Mouse (Mus musculus): ENCODE measurements around the gene Ccdc24.
A peak's percentile ranks its signal among the peaks of the same experiment; 100 is the strongest.

Ccdc24 gene

DNA sequence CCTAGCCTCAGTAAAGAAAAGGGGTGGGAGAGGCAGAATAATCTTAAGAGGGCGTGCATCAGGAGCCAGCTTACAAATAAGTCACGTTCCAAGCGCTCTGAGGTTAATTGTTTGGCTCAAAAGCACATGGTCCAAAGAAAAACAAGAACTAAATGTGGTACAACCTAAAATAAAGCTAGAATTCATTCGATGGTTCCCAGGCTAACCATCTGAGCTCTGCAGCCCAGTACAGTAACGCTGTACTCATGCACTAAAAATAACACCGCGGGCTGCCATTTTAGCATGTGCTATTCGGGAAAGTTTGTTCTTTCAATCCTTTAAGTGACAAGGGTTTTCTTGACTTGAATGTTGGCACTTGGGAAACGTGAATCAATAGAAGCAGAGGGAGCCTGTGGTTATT, 11.8 kb downstream of the Ccdc24 start:
- no peak for DNase-seq (ENCODE audit: inconsistent age in 2 of 2, low spot score in 1 of 2)

DNA sequence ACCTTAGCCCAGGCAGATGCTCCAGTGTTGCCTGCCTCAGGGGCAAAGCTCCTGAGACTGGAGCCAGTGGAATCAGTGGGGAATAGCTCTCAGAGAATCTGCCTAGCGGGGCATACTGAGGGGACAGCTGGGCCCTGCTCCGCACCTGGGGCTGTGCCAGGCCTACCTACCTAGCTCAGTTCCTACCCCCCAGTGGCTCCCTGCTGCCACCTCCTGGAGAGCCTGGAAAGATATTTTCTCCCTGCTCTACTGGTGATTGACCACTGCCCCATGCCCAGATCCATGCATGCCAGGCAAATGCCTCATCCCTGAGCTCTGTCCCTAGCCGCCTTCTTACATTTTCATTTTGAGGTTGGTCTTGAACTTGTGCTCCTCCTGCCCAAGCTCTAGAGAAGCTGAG, 13.6 kb downstream of the Ccdc24 start:
- peak; percentile 64 to 82 for DNase-seq (ENCODE audit: inconsistent age in 2 of 2, low spot score in 1 of 2)

DNA sequence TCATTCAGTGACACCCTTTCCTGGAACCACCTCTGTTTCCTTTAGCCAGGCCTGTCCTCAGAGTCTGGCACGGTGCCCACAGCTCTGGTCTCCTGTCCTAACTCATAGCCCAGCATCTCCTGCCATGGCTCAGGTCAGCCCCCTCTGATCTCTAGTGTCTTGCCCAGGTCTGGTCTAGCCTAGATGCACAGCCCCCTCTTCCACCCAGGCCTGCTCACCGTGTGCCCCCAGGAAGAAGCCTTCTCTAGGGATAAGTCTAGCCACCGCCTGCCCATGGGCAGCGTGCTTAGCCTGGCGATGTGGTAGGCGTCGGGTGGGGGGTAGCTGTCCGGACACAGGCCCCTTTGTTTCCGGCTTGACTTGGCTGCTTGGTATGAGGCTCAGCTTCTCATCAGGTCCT, 17.2 kb downstream of the Ccdc24 start:
- no peak for DNase-seq (ENCODE audit: inconsistent age in 2 of 2, low spot score in 1 of 2)

DNA sequence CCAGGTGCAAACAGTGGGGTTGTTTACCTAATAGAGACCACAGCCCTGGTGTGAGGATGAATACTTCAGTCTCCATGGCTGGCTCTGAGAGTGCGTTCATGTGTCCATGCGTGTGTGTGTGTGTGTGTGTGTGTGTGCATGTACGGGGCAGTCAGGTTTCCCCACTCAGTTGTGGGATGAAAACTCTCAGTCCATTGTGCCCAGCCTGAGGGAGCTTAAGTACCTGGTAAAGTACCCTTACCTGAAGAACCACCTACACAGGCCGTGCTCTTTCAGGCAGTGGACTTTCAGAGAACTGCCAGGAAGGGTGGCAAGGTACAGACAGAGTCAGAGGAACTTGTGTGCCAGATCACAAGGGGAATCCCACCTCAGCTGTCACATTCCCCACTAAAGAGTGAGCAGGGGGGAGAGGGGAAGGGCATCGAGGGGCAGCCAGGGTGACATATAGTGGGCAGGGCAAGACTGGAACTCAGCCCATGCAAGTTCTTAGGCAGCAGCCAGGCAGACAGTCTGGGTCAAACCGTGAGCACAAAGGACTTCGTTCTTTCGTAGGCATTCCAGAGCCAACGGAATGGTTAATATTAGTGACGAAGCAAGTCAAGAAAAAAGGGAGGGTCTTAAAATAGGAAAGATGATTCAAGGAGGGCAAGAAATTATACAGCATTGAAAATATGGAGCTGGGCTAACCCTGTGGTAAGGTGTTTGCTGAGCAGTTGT, 20.0 kb downstream of the Ccdc24 start:
- DNase-seq (ENCODE audit: inconsistent age in 2 of 2, low spot score in 1 of 2), result no peak

DNA sequence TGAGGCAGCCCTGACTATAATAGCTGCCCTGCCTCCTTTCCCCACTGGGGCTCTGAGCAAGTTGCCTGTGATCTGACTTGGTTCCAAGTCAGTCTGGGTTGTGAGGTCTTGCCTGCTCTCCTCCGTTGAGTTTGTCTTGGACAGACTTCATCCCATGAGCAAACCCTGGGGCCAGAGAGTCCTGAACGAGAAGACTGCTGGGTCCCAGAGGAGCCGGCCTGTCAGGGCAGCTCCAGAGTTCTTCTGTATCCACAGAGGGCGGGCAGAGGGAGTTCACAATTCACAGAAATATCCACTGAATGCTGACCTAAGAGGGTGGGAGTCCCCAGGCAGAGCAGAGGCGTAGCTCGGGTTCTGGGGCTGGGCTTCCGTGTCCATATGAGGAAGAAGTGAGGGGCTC, 21.5 kb downstream of the Ccdc24 start:
- no peak for DNase-seq (ENCODE audit: inconsistent age in 2 of 2, low spot score in 1 of 2)

DNA sequence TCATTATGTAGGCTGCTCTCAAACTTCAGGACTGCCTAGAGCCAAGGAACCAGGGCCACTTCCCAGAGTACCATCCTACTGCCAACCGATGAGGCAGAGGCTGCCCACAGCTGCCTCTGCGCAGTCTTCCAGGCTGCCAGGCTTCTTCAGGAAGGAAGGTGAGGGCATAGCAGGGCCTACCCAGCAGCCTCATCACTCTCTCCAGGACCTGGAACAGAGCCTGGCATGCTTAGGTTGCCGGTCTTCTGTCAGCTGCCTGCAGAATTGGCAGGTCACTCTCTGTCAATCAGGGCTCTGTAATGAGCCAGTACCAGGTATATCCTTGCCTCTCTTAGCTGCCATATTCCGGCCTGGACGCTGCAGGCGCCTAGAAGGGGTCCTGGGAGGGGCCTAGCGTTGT, 22.2 kb downstream of the Ccdc24 start:
- DNase-seq (ENCODE audit: inconsistent age in 2 of 2, low spot score in 1 of 2), result no peak

DNA sequence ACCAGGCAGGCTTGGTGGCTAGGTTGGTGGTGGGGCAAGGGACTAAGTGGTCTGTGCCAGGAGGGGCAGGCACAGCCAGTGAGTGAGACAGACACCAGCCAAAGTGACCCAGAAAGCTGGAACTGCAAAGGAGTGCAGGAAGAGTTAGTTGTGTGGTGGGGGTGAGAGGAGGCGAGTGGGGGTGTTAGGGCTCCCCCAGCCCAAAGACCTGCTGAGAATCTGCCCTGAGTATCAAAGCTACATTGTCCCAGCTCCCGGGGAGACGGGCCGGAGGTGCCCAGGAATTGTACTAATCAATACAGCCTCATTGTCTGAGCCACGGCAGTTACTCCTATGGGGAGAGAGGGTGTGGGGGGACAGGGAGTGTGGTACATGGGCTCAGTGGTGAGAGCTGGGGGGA, 22.9 kb downstream of the Ccdc24 start:
- peak in 1 of 2 experiments; percentile 17 for DNase-seq (ENCODE audit: inconsistent age in 2 of 2, low spot score in 1 of 2)

DNA sequence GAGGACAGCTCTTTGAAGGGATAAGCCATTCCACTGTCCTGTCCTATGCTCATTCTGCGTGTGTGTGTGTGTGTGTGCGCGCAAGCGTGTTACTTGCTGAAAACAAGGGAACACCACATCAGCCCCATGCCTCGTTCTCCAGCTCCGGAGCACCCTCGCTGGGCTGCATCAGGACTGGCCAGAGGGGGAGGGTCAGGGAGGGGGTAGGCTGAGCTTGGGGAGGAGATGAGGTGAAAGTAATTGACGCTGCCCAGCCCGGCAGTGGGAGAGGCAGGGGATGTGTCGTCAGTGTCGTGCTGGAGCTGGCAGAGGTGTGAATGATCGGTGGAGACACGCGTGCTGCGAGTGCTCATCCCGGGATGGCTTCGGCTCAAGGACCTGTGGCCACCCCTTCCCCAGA, 23.3 kb downstream of the Ccdc24 start:
- DNase-seq (ENCODE audit: inconsistent age in 2 of 2, low spot score in 1 of 2), result peak in 1 of 2 experiments; percentile 18

DNA sequence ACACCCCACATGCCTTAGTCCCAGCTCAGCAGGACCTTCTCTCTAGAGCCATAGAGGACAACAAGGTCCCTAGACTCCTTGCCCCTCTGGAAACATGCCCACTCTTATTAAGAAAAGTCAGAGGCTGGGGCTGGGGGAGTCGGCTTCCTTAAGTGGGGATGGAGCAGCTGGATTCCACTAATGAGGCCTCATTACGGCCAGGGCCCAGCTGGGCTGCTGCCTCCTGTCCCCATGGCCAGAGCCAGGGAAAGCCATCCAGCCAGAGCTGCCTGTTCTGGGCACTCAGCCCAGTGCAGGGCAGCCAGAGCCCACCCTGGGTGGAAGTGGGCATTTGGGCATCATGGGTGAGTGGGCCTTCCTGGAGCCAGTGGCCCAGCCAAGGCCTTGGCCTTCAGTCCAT, 25.3 kb downstream of the Ccdc24 start:
- DNase-seq (ENCODE audit: inconsistent age in 2 of 2, low spot score in 1 of 2), result peak in 1 of 2 experiments; percentile 40

DNA sequence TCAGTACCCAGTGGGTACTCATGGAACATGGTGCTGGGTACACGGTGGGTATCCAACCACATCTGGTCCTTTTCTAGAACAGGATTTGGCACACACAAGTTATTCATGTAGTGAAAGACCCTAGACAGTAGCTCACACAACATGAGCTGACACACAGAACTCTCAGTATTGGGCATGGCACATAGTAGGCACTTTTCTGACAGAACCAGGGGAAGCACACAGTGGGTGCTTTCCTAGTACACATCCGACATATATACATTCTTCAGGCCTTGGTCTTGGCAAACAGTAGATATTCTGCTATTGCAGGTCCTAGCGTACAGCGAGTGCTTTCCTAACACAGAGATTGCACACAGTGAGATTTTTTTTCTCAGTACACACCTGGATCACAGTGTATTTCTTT, 26.1 kb downstream of the Ccdc24 start:
- no peak for DNase-seq (ENCODE audit: inconsistent age in 2 of 2, low spot score in 1 of 2)

DNA sequence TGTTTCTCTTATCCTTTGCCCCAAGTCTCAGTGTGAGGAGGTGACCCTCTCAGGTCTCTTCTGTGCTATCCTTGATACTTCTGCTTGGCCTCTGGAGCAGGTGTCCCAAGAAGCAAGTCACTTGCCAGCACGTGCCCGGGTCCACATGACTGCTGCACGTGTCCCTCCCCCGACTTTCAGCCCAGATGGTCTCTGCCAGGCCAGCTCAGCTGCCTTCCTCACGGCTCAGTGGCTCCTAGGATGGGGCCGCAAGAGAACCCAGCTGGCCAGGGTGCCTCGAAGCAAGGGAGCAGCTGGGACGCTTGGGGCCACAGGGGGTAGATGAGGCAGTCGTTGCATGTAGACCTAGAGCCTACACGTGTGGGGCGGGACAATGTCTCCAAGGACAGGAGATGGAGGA, 27.0 kb downstream of the Ccdc24 start:
- no peak for DNase-seq (ENCODE audit: inconsistent age in 2 of 2, low spot score in 1 of 2)

DNA sequence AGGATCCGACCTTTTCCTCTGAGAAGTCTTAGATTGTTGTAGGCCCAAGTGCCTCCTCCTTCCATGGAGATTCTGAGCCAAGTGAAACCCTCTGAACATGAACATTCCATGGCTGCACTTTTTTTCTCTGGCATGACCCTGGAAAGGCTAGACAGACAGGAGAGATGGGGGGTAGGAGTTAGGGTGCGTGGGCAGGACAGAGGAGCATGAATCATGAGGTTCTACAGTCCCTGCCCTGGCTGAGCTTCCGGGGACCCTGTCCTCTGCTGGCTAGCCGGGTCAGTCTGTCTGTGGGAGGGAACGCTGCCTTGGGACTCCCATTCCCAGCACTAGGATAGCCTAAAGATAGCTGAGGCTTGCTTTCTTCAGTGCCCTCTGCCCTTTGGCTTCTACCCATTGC, 27.9 kb downstream of the Ccdc24 start:
- peak in 1 of 2 experiments; percentile 60 for DNase-seq (ENCODE audit: inconsistent age in 2 of 2, low spot score in 1 of 2)

DNA sequence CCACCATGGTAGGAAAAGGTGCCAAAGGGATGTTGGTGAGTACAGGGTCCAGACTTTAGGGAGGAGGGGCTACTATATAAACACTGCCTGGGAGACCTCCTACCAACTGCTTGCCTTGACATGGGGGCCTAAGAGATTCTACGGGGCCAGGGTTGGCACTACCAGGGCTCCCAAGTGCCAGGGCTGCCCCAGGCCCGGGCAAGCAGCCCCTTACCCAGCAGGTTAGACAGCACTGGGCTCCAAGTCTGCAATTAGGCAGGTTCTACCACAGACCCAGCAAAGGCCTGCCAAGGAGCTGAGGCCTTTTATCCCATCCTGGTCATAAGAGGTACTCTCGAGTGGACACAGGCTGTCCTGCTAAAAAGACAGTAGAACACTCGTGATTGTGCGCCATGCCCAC, 29.3 kb downstream of the Ccdc24 start:
- no peak for DNase-seq (ENCODE audit: inconsistent age in 2 of 2, low spot score in 1 of 2)

DNA sequence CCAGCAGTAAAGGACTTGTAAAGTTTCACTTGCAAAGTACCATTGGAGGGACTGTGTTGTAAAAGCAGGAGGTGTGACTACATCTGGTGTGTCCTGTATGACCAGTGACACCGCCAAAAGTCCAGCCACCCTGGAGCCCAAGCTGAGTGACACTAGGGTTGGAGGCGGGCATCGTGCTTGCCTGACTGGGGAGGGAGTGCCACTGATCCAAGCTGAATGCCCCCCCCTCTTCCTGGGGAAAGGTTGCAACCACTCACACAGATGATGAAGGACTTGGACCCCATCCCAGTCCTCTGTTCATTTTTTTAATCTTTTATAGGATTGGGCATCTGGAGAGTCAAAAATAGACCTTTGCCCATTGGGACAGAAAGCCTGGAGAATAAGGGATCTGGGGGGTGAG, 30.8 kb downstream of the Ccdc24 start:
- no peak for DNase-seq (ENCODE audit: inconsistent age in 2 of 2, low spot score in 1 of 2)

DNA sequence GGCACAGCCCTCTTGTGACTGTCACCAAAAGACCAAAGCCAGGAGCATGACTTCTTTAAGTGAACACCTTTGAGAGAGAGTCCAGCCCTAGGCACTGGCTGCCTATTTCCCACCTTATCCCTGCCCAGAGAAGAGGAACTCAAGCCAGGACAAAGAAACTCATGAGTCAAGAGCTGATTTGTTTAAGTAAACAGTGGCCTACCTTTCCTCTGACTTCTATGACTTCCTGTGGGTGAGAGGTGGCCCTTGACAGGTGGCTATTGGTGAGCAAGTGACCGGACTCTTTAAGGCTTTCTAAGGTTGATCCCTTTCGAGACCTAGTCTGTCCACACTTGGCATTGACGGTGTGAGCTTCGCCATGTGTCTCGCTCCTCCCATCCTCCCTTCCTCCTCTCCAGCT, 31.5 kb downstream of the Ccdc24 start:
- DNase-seq (ENCODE audit: inconsistent age in 2 of 2, low spot score in 1 of 2), result no peak

DNA sequence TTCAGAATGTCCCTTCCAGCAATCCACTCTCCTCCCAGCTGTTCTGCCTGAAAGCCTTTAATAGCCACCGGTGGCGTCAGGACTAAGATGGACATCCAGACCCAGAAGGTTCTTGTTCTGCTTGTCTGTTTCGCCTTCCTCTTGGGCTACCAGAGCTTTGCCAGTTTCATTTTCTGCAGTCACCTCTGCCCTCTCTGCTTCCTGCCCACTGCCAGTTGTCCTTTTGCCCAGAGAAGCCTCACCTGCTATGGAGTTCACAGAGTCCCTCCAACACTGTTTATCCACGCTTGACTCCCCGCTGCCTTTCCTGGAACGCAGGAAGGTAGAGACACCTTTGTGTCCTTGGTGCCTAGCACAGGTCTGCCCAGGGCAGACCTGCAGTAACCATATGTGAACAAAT, 33.0 kb downstream of the Ccdc24 start:
- no peak for DNase-seq (ENCODE audit: inconsistent age in 2 of 2, low spot score in 1 of 2)

DNA sequence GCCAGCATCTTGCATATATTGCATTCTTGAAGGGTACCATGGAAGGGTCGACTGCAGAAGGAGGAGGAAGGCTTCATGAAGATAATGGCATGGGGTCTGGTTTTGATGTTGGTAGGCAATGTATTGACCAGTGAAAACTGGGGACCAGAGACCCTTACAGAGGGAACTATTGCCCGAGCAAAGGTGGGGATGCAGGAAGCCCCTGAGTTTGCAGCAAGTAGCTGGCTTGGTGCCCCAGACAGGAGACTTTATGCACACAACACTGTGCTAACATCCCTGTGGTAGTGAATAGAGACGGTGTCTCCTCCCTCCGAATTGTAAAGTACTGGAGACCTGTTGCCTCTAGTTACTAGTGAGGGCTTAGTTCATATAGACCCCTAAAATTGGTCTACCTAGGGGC, 35.1 kb downstream of the Ccdc24 start:
- no peak for DNase-seq (ENCODE audit: inconsistent age in 2 of 2, low spot score in 1 of 2)

DNA sequence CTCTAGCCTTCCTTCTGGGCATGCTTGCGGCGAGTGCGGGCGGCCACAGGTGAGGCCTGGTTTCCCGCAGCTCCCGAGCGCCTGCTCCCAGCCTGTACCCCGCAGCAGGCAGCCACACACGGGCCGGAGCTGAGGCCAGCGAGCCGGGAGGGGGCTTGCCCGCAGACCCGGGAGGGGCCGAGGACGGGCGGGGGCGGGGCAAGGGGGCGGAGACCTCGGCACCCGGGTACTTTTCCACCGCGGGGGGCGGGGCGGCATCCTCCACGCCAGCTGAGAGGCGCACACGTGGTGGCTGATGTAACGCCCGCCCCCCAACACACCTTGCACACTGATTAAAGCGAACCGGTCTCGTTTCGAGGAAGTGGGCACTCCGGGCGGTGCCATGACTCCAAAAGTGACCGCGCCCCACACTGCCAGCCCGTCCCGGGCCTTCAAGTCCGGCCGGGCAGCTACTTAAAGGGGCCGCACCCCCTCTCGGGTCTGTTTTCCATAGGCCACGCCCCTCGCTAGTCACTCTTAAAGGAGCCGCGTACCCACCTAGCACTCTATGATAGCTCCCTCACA, 36.1 kb downstream of the Ccdc24 start:
- DNase-seq (ENCODE audit: inconsistent age in 2 of 2, low spot score in 1 of 2), result peak; percentile 92 to 98

DNA sequence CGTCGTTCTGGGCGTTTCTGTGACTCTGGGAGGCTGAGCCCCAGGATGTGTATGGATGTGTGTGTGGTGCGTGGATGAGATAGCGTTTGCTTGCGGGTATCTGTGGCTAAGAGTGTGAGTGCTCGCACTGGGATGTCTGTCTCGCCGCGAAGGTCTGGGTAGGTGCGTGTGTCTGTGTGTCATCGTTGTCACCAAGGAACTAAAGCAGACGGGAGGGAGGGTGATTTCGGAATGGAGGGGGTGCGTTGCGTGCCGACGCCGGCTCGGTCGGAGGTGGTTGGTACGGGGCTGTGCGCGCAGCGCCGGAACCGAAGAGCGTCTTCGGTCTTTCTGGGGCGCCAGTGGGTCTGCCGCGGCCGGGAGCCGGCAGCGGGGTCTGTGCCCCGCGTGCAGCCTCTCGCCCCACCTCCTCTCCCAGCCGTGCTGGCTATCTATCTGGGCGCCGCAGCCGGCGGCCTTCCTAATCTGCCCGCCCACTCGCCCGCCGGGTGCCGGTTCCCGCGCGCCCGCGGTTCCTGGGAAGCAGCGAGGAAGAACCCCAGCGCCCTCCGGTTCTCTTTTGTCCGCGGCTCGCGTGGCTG, 36.7 kb downstream of the Ccdc24 start:
- DNase-seq (ENCODE audit: inconsistent age in 2 of 2, low spot score in 1 of 2), result peak; percentile 71 to 83

DNA sequence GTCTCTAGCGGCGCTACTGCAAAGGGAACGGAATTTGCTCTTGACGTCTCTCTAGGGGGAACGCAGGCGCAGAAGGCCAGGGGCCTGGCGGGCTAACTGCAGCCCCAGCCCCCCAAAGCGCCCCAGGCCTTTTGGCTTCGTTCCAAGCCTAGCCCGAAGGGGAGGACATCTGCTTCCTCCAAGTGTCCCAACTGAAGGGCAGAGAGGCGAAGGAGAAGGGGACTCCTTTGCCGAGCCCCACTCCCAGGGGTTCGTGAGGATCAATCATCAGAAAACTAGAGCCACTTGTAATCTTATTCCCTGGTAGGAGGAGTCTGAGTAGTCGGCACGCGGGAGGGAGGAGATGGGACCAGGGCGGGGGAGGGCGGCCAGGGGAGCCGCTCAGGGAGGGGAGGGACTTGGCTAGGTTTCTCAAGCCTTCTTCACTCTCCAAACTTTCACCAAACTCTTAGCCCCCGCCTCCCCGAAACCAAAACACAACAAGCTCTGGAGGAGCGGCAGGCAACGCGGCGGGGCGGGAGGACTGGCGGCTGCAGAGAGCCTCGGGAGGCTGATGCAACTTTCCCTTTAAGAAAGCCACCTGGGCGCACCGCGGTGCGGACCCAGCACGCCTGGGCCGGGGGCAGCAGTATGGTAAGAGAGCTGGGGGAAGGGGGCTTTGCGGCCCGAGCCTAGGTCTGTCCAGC, 37.4 kb downstream of the Ccdc24 start:
- peak; percentile 82 to 92 for DNase-seq (ENCODE audit: inconsistent age in 2 of 2, low spot score in 1 of 2)

DNA sequence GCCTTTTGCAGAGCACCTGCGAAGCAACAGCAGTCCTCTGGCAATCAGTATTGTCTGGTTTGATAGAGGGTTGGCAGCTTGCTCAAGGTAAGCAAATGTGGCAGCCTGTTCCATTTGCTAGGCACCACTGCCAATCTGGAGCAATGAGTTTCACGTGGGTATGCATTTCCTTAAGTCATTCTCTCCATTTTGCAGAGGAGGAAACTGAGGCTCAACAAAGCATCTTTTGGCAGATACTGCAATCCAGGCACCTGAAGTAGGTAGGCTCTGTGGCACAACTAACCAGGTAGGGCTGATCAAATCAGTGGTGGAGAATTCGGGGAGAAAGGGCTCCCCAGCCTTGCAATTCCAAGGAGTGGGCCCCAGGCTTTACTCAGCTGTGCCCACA, 37.9 kb downstream of the Ccdc24 start, which contains the start of gene Slc6a9:
Gene Slc6a9 (plus strand): TSS at position 50 of the 388 bp plus-strand sequence.
- DNase-seq (ENCODE audit: inconsistent age in 2 of 2, low spot score in 1 of 2), result no peak

Data from adrenal gland, adult (tissue).